In genomic region chr13:70545261-70545660, GRCm38 (mm10) we compare ENCODE assay signal across 8 mouse cellular contexts.
A peak's percentile ranks its signal among the peaks of the same experiment; 100 is the strongest.
DNase-seq lines count a peak whose midpoint lies in the region; TF ChIP-seq lines count a peak whose summit lies in the region.

No protein-coding gene starts in this region.

- TF ChIP-seq CTCF in gastrocnemius, adult 2 months (IDR thresholded peaks at IDR 0.05) = peak; percentile 54

- H3K4me3 ChIP-seq in gastrocnemius, adult 2 months = no peak overlapping the region

- no peak overlapping the region for H3K27ac ChIP-seq in gastrocnemius, adult 2 months

- no peak for DNase-seq in gastrocnemius, adult 2 months
- DNase-seq in gastrocnemius, adult 18-20 months (ENCODE audit: low spot score) = no peak
- peak; percentile 6 for DNase-seq in lung, postnatal 10 days
- DNase-seq in lung, postnatal 14 days = no peak
- DNase-seq in c-Kit-positive CD71-negative TER-119-negative erythroid progenitor cells, embryonic 14.5 days (ENCODE audit: low read depth) = peak; percentile 10
- DNase-seq in retina, adult 2 months (ENCODE audit: low read depth, low spot score) = peak; percentile 22
- no peak for DNase-seq in thymus, postnatal 14 days
- DNase-seq in gastrocnemius, postnatal 14 days = no peak

- intact Hi-C loops in gastrocnemius, adult 2 months (cut with DNase I) = no loop called here
- intact Hi-C loops in gastrocnemius, postnatal 14 days (cut with DNase I; ENCODE audit: low total_unique reads) = no loop called here

Comparison
In these comparisons a context has a peak if more than half of its experiments do, and no peak if none do; other contexts are left out.
1. DNase-seq: peak in lung, postnatal 10 days (single experiment), c-Kit-positive CD71-negative TER-119-negative erythroid progenitor cells, embryonic 14.5 days (single experiment) and retina, adult 2 months (single experiment); none in gastrocnemius, adult 2 months (single experiment), gastrocnemius, adult 18-20 months (single experiment), lung, postnatal 14 days (single experiment), thymus, postnatal 14 days (single experiment) and gastrocnemius, postnatal 14 days (single experiment).